ENCODE assay signal across 18 mouse cellular contexts in the genomic region with DNA sequence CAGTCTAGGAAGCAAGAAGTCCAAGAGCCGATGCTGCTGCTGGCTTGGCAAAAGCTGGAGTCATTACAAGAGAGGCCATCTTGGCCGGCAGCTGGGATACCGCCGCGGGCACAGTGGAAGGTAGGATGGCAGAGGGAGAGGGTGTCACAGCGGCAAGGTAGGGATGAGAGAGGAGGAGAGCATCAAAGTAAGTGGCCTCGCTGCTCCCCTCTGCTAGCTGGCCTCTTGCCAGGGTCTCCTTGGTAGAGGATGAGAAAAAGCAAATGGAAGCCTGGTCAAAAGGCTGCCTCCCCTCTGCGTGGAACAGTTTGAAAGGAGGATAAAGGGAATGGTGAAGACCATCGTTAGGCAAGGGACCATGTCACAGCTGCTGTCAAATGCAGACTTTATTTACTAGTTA. TPM values are rescaled to one million over a fixed set of nuclear protein-coding genes. Genes with fewer than 3 reads are reported as not detected.
DNase-seq lines count a peak whose midpoint lies in the region; ATAC-seq lines count a peak whose summit lies in the region.
"Had no signal": no experiment of that assay in that cellular context is flagged by ENCODE, and none has a peak within 500 bp of the region (broad histone marks: within the 10 kb centered on the region; RNA-seq: fewer than 3 reads in every experiment).

No protein-coding gene starts in this region.

- no peak overlapping the region for H3K4me3 ChIP-seq in hindbrain, embryonic 10.5 days
- H3K4me3 ChIP-seq in hindbrain, embryonic 16.5 days (ENCODE audit: low read length) = no peak overlapping the region
- H3K4me3 ChIP-seq: embryonic facial prominence, embryonic 10.5 days; heart, embryonic 13.5 days had no signal

- no peak overlapping the region for H3K9ac ChIP-seq in hindbrain, embryonic 16.5 days (ENCODE audit: low read depth, low read length)
- H3K9ac ChIP-seq: heart, embryonic 13.5 days; liver, postnatal 0 days had no signal

- WGBS in hindbrain, embryonic 10.5 days = 85% methylated on average over 9 of the region's 9 CpGs
- WGBS in hindbrain, embryonic 16.5 days = 58% methylated on average over 9 of the region's 9 CpGs

- no peaks in the 10 kb centered on the region for H3K36me3 ChIP-seq in hindbrain, embryonic 10.5 days
- H3K36me3 ChIP-seq in hindbrain, embryonic 16.5 days (ENCODE audit: control insufficient read depth, insufficient read depth, low read length) = no peaks in the 10 kb centered on the region
- H3K36me3 ChIP-seq: embryonic facial prominence, embryonic 10.5 days; G1E; heart, embryonic 13.5 days had no signal

- peak overlapping the region; percentile 50; the same call in 1 of the 2 replicates for H3K27ac ChIP-seq in hindbrain, embryonic 10.5 days
- H3K27ac ChIP-seq in hindbrain, embryonic 16.5 days (ENCODE audit: low read depth, low read length) = no peak overlapping the region
- H3K27ac ChIP-seq: embryonic facial prominence, embryonic 10.5 days; heart, embryonic 13.5 days had no signal

- ATAC-seq in hindbrain, embryonic 16.5 days = no peak
- ATAC-seq: activated CD4-positive, CD25-positive, alpha-beta regulatory T cell, adult 4 months; forebrain, embryonic 16.5 days; liver, postnatal 0 days had no signal

- no peak overlapping the region for H3K4me2 ChIP-seq in hindbrain, embryonic 16.5 days (ENCODE audit: low read length)
- H3K4me2 ChIP-seq: heart, embryonic 13.5 days had no signal

- H3K4me1 ChIP-seq in hindbrain, embryonic 10.5 days (replicated peaks) = peaks cover 20% of the 10 kb centered on the region
- 0 out of 2 replicates have a peak, but pooled peaks cover 4% of the 10 kb centered on the region for H3K4me1 ChIP-seq in hindbrain, embryonic 16.5 days (ENCODE audit: control insufficient read depth, insufficient read depth, low read depth, low read length)

- H3K27me3 ChIP-seq in hindbrain, embryonic 10.5 days (ENCODE audit: insufficient read depth, poor library complexity, severe bottlenecking) = no peaks in the 10 kb centered on the region
- no peaks in the 10 kb centered on the region for H3K27me3 ChIP-seq in hindbrain, embryonic 16.5 days (replicated peaks; ENCODE audit: control insufficient read depth, insufficient read depth, low read length)
- H3K27me3 ChIP-seq: heart, embryonic 13.5 days had no signal

- H3K9me3 ChIP-seq in hindbrain, embryonic 10.5 days = no peaks in the 10 kb centered on the region
- H3K9me3 ChIP-seq in hindbrain, embryonic 16.5 days (ENCODE audit: control insufficient read depth, low read length) = no peaks in the 10 kb centered on the region
- H3K9me3 ChIP-seq: embryonic facial prominence, embryonic 10.5 days; G1E; heart, embryonic 13.5 days had no signal

- peak; percentile 30 to 64 for DNase-seq in cerebellum, postnatal 14 days
- no peak for DNase-seq in cerebellum, adult 9-10 months
- no peak for DNase-seq in hindbrain, embryonic 10.5 days (ENCODE audit: low spot score)
- DNase-seq in lung, postnatal 10 days = peak; percentile 16
- DNase-seq in lung, postnatal 36 days = no peak
- DNase-seq in right cerebral cortex, postnatal 14 days = peak; percentile 16
- no peak for DNase-seq in right cerebral cortex, postnatal 10 days (ENCODE audit: low spot score in 2 of 2)
- DNase-seq: adrenal gland, postnatal 14 days; cerebellum, adult 11-12 months; kidney, adult 2 months; kidney, postnatal 10 days; liver, postnatal 0 days had no signal

RNA-seq across cellular contexts. Expression of gene Nap1l1, which starts 14.0 kb away (rescaled TPM):
- 256 and 361 TPM in 2 replicates for polyA plus RNA-seq in hindbrain, embryonic 10.5 days (2016; fragmentation: Nextera tagmentation; extraction: Ambion mirVana)
- 147 and 161 TPM in 2 replicates for polyA plus RNA-seq in hindbrain, embryonic 16.5 days (2015; fragmentation: Nextera tagmentation; extraction: Ambion mirVana)

RNA-seq across cellular contexts. Expression of gene Phlda1, which starts 47.0 kb away (rescaled TPM):
- 36.9 and 41.1 TPM in 2 replicates for polyA plus RNA-seq in hindbrain, embryonic 10.5 days (2016; fragmentation: Nextera tagmentation; extraction: Ambion mirVana)
- polyA plus RNA-seq in hindbrain, embryonic 16.5 days (2015; fragmentation: Nextera tagmentation; extraction: Ambion mirVana) = 54.4 and 54.8 TPM in 2 replicates

Comparison
In these comparisons a context has a peak if more than half of its experiments do, and no peak if none do; other contexts are left out.
1. DNase-seq: peak in cerebellum, postnatal 14 days (2 of 2), lung, postnatal 10 days (single experiment) and right cerebral cortex, postnatal 14 days (single experiment); none in cerebellum, adult 9-10 months (single experiment), hindbrain, embryonic 10.5 days (single experiment), lung, postnatal 36 days (single experiment) and right cerebral cortex, postnatal 10 days (0 of 2).